Mouse (Mus musculus) mature B cell (primary cell): Measurements from ENCODE around the gene Satb2.

Source experiments
- in situ Hi-C: fragments of 300-500 bp; cut with MboI; formaldehyde crosslinking; loops from 2 replicates; pipeline ENCODE4 v1.14.3; 2019

Gene Satb2

DNA sequence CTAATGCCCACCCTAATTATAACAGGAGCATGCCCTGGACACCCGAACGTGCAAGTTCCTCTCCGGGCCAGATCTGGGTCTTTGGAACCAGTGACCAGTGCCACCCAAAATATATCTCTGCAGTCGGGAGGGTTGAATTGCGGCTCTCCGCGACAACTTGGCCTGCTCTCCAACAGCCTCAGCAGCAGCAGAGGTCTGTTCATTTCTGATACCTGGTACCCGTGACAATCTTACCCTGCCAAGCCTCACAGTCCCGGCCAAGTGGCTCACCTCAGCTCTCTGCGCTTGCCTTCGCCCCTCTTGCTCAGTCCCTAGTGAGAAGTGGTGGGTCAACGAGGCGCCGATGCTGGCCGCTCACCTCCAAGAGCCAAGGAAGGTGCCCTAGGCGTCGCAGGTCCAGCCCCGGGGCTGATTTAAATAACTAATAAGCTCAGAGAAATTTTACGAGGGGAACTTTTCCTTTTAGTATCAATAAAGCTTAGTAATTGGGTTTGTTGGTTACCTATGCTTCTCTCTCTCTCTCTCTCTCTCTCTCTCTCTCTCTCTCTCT lies at the start of gene Satb2:
Gene Satb2 (minus strand): TSS at position 500 of the 550 bp plus-strand sequence.
- in situ Hi-C loops: no loop called here

- in situ Hi-C loops: no loop called here
Observed at GRCm38 (mm10) chr1:57018941-57019340, 40.5 kb upstream of the Satb2 start.

DNA sequence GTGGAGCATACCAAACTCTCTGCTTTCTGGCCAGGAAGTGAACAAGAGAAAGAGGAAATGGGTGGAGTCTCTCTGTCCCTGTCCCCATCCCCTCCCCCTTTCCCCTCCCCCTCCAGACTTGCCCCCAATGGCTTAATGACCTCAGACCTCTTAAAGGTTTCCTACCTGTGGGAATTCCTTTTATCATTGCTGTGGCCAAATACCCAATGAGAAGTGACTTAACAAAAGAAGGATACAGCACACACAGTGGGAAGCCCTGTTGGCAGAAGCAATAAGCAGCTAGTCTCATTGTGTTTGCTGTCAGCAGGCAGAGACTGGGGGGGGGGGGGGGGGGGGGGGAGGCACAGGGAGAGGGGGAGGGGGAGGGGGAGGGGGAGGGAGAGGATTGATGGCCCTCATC lies 35.4 kb upstream of the Satb2 start:
- in situ Hi-C loops: no loop called here

GRCm38 (mm10) chr1:57009171-57009570 lies 30.7 kb upstream of the Satb2 start:
- in situ Hi-C loops: no loop called here

GRCm38 (mm10) chr1:56995041-56995440 lies 16.6 kb upstream of the Satb2 start:
- in situ Hi-C loops: no loop called here

DNA sequence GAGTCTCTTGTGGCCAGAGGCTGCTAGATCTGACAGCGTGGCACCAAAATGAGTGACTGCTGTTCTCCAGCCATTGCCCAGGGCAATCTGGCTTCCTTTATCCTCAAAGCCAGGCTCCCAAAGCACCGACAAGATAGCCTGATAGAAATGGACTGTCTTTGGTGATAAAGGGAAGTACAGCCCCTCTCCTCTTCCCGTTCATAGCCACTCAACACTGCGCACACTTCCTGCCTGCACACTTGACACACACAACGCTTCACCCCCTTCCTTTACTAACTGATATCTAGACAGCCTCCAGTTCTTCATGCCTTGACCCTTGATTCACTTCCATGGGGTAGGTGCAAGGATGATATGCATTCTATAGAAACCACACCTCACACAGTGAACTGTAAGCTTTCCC lies 13.9 kb upstream of the Satb2 start:
- in situ Hi-C loops: no loop called here

DNA sequence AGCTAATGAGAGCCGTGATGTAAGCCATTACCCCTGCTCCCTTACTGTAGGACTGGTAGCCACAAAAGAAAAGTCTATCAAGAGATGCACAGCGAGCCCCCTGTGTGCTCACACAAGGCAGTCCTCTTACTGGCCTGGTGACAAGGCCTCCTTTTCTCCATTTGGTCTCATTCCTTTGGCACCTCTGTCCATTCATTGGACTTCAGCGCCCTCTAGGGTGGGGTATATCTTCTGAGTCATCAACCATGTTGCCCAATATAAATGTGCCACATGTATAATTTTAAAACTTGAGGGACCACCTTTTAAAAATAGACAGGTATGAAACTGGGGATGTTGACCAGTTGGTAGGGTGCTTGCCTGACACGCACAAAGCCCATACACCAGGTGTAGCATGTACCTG lies 13.2 kb upstream of the Satb2 start:
- in situ Hi-C loops: no loop called here

GRCm38 (mm10) chr1:56984483-56984810 lies 6.0 kb upstream of the Satb2 start:
- in situ Hi-C loops: no loop called here

GRCm38 (mm10) chr1:56983771-56984482 lies 5.5 kb upstream of the Satb2 start:
- in situ Hi-C loops: no loop called here

GRCm38 (mm10) chr1:56983100-56983590 lies 4.7 kb upstream of the Satb2 start:
- in situ Hi-C loops: no loop called here

GRCm38 (mm10) chr1:56982631-56983030 lies 4.2 kb upstream of the Satb2 start:
- in situ Hi-C loops: no loop called here

DNA sequence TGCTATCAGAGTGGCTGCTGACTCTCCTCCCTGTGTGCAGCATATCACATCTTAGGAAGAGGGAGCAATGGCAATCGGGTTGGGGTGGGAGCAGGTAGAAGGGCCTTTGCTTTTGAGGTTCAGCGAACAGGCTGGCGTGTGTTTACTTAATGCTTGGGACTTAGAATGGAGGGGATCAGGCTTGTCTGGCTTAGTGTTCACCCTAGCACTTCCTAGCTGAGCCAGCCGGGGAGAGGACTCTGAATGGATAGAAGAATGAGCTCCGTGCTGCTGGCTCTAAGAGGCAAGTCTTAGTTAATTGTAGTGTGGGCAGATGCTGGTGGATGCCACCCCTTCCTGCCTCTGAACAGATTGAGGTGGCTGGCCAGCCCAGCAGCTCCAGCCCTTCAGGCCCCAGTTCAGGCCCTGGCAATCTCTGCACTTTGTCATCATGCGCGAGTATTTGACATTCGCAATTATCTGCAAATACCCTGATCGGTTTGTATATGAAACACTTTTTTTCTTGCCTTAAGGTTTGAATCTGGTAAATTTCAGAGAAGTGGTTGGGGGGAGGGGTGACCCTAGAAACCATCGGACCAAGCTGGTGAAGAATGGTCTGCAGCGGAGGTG lies 3.6 kb upstream of the Satb2 start:
- in situ Hi-C loops: no loop called here

- in situ Hi-C loops: no loop called here
Observed at GRCm38 (mm10) chr1:56981508-56981907, 3.1 kb upstream of the Satb2 start.

DNA sequence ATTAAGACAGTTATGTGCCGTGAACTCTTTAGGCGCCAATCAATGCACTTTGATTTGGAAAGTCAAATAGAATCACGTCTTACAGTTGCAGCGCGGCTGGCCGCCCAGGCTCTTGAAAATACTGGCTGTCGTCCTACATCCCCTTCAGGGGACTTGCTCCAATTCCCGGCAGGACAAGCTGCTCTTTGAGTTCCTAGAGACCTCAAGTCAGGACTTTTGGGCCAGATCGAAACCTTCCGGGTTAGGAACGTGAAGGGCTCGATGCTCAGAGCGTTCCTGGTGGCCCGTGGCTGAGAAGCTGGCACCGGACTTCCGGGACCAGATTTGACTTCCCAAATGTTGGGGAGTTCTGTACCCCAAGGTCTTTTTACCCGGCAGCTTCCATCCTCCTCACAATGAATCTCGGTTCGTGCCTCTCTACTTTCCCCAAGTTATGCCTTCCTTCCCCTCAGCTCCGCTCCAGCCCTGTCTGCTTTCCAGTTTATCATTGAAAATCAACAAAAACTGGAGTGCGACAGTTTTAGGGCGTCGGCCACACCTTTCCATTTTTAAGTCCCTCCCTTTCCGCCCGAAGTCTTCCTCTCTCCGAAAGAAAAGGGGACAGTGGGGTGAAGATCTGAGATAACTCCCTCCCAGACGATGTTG lies 2.3 kb upstream of the Satb2 start:
- in situ Hi-C loops: no loop called here

GRCm38 (mm10) chr1:56979531-56980395 lies 1.3 kb upstream of the Satb2 start:
- in situ Hi-C loops: no loop called here

GRCm38 (mm10) chr1:56977201-56978100 lies 999 bp downstream of the Satb2 start:
- in situ Hi-C loops: no loop called here

DNA sequence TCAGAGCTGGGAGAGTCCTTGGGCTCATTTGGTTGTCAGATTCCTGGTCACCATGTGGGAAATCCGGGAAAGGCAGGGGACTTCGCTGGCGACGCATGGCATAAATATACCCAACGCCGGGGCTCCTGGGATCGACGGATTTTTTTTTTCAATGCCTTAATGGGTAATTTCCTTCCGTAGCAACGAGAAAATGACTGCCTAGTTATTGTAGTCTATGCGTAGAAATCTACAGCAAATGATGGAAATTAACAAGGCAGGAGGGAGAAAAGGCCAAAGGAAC lies 1.7 kb downstream of the Satb2 start:
- in situ Hi-C loops: no loop called here

- in situ Hi-C loops: no loop called here
Observed at GRCm38 (mm10) chr1:56976044-56976824, 2.2 kb downstream of the Satb2 start.

- in situ Hi-C loops: no loop called here
Observed at GRCm38 (mm10) chr1:56975546-56975945, 2.9 kb downstream of the Satb2 start.

DNA sequence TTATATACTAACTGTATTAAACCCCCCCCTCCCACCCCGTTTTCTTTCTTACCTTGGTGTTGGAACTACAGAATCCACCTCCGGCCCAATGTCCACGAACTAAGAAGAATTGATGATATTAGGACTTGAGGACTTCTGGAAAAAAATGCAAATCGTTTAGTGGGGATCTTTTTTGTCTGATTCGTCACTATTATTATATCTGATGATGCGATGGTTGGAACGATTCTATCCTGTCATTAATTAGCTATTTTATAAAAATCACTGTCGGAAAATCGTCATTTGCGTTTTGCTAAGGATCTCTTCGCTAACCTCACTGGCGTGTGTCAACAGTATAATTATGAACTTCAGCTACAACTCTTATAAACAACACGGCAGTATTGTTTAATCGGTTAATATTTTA lies 4.3 kb downstream of the Satb2 start:
- in situ Hi-C loops: no loop called here
